Mouse (Mus musculus) cerebellum, adult 9-11 months (tissue): ENCODE data around the gene Stat5b.

Source experiments
- DNase-seq: peaks from one replicate; pipeline ENCODE4 v3.0.0; 2022

The Stat5b gene

DNA sequence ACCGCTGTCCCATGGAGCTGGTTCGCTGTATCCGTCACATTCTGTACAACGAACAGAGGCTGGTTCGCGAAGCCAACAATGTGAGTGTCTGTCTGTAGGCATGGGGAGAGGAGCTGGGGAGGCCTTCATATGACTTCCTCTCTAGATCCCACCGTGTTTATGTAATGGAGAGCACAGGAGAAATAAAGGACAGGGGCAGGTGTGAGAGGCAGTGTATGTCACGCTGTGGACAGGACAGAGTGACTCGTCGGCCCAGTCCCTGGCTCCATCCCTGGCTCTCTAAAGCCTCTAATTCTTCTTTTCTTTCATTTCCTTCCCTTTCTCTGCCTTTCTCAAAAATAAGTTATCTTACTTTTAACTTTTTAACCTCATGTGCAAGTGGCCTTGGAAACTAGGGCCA is 12.6 kb upstream of the Stat5b start:
- DNase-seq, result no peak

DNA sequence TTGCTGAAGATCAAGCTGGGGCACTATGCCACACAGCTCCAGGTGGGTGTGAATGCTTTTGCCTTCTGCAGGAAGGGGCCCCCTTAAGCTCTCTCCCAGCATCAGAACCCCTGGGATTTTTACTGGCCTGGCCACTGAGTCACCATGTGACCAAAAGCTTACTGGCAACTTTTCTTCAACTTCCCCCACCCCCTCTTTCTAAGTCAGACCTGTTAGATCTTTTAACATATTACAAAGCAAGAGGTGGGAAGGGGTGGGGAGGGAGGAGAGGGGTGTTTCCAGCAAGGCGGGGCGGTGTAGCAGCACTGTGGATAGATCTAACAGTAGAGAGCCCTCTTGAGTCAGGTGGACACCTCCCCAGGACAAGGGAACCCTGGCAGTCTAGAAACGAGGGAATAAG is 11.3 kb upstream of the Stat5b start:
- no peak for DNase-seq

DNA sequence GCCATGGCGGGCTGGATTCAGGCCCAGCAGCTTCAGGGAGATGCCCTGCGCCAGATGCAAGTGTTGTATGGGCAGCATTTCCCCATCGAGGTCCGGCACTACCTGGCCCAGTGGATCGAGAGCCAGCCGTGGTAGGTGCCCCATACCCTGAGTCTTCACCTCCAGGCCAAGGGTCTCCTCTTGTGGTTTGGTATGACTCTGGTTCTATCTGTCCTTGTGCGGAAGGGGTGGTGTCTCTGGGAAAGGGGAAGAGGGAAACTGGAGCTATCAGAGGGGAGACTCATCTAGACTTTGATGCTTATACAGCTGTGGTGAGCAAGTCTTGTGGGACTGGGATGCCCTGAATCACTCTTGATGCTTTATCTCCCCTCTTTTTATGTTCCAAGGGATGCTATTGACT is 10.8 kb upstream of the Stat5b start:
- no peak for DNase-seq

DNA sequence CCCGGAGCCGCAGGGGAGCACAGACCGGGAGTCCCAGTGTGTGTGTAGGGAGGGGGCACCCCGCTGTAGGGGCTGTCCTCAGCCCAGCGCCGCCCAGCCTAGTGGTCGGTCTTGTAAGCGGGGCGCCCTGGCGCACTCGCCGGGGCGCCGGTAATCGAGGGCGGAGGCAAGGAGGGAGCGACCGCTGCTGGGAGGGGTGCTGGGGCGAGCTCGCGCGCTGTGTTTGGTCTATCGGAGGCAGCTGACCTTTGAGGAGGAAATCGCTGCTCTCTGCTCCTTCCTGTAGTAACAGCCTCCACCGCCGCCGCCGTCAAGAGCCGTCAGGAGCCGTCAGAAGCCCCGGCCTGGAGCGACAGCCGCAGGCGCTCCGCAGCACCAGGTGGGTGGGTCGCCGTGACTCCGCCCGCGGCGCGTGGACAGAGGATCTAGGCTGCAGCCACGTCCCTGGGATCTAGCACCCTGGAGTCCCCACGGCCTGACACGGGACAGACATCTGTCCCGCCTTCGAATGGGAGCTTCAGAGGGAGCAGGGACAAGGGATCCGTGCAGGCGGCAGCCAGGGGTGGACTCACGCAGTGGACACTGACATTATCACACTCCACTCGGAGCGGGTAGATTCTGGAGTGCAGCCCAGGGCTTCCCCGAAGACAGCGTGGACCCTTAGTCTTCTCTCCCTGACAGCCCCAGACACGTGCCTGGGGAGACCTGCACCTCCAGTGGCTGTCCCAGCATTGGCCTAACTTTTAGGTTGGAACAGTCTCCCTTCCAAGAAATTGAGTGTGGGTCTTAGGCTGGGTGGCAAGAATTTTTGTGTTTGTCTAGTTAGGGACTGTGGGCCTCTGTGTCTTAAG is 9.9 kb upstream of the Stat5b start:
- peak; percentile 66 for DNase-seq

DNA sequence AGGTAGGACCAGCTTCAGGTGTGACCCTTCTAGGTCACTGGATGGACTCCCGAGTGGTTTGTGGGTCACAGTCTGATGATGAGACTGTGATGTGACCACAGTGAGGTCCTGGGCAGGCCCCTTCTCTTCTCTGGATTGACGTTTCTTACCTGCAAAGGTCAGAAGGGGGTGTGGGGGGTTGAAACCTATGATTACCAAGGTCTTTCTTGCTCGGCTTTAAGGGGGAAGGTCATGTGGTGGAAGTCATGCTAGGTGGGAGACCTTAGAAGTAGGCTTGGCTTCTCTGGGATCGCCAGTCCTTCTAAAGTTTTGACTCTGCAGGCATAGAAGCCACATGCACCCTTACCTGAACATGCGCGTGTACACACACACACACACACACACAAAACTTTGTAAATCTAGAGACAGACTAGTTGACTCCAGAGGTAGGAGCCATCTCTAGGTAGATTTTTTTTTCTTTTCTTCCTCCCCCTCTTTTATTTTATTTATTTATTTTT is 9.1 kb upstream of the Stat5b start:
- no peak for DNase-seq

DNA sequence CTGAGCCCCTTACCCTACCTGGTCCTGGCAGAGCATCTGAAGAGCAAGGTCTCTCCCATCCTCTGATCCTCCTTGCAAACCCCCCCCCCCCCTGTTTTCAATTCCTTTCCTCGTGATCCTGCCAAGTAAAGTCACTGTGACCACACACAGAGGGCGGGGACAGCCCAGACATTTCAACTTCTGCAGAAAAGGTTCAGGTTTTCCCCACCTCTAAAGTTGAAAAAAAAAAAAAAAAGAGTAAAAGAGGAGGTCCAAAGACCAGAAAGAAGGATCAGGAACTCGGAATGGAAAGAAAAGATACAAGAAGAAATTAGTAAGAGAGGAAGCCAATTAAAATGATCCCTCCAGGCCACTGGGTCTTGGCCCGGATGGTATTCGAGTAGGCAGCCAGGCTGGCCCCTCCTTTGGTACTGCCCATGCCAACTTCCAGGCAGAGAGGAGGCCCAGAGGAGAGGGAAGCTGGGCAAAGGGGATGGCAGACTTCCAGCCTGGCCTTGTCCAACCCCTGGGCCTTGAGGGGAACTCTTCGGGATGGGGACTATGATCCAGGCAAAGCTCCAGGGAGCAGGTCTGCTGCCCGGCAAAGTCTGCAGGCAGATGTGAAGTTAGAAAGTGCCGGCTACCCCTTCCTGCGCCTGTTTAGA is 8.5 kb upstream of the Stat5b start, which contains the start of gene Stat5a:
Stat5a (plus strand) TSS at position 417 of the 644 bp plus-strand sequence.
- DNase-seq, result peak; percentile 59

DNA sequence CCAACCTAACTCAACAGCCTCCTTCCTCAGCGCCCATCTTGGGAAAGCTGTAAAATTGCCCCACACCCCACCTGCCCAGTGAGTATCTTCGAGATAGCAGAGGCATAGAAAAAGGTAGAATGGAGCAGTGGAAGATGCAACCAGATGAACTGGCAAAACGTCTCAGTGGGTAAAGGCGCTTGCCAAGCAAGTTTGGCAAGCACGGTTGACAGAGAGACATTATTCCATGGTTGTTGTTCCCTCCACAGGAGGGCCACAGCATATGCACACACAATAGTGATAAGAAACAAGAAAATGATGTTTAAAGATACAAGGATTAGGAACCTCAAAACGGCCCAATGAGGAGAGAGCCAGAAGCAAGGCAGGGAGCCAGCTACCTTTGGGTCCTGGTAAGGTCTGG is 7.4 kb upstream of the Stat5b start:
- no peak for DNase-seq

DNA sequence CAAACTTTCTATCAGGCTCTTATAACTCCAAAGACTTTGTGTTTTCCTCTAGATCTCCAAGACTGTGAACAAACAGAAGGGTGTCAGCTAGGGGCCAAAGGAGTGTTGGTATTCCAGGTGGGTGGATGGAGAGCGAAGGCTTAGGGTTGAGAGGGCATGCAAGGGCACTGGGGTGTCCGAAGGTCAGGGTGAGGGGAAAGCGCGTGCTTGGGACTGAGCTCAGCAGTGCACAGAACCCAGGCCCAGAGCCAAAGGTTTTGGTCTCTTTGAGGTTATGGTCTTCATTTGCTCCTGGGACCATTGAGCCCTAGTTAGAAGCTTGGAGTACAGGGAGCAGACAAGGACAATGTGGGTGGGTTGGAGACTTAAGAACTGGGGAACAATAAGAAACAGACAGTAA is 4.7 kb upstream of the Stat5b start:
- no peak for DNase-seq

DNA sequence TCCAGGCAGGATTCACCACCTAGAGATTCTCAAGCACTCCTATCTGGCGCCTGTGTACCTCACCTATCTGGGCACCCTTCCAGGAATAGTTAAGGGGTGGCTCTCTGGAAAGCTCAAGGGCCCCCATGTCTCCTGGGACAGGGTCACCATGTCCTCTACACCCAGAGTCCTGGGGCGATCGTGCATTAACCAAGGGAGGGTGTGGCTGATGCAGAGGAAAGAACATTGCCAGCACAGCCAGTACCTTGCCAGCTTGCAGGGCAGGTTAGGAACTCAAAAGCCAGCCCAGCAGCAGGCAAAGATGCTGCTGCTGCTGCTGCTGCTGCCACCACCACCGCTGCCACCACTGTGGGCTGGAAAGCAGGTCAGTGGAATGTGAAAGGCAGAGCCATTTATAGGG is 3.7 kb upstream of the Stat5b start:
- no peak for DNase-seq

DNA sequence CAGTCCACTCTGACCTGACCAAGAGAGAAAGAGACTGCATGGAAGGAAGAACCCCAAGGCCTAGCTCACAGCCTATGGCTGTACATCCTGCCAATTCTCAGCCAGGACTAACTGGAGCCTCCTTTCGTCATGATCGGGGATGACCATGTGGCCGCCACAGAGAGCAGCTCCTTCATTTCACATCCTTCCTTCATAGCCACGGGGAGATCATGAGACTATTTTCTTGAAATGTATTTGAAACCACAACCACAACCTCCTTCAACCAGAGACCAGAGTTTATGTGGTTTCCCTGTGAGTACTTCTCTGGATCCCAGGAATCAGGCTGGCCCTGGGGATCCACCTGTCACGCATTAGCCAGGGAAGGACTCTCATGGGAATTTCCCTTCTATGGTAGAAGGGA is 2.5 kb upstream of the Stat5b start:
- no peak for DNase-seq

DNA sequence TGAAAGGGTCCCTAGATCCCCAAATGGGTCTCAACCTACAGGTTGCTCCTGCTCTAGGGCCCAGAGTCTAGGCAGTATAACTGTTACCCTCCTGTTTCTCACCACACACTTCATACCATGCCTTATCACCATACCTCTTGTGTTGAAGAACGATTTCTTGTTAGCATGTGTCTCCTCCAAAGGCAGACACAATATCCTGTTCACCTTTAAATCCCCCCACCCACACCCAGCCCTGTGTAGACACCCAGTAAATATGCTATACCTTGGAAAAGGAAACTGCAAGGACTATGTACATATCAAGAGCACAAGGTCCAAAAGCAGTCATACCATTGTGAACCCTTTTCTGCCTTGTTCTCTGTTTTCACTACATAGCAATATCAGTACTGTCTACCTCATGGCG is 1.6 kb upstream of the Stat5b start:
- no peak for DNase-seq

DNA sequence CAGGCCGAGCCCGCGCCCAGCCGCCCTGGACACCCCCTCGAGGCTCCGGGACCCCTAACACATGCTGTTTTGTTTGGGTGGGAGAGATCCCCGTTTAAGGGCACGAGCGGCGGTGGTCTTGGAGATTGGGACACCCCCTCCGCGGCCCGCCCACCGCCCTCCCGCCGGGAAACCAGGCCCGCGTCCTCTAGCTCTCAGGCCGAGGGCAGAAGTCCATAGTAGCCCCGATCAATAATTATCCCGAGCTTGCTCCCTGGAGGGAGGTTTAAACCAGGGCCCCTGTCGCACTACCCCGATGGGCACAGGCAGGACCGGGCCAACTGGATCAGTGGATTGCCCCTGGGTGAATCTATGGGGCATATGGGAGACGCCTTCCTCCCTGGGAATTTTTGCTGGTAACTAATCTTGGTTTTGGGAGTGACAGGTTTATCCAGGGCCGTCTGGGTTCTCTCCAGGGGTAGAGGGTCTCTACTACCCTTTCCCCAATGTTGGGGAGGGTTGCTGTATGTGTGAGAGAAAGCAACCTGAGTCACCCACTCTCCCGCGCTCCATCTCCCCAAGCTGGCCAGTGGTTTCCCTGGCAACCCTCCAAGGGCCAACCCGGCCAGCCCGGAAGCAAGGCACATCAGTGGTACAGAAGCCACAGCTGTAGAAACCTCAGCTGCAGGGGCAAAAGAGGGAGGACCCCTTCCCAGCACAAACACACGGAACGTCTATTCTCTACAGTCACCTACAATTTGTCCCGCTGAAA is 429 bp upstream of the Stat5b start:
- peak; percentile 70 for DNase-seq

DNA sequence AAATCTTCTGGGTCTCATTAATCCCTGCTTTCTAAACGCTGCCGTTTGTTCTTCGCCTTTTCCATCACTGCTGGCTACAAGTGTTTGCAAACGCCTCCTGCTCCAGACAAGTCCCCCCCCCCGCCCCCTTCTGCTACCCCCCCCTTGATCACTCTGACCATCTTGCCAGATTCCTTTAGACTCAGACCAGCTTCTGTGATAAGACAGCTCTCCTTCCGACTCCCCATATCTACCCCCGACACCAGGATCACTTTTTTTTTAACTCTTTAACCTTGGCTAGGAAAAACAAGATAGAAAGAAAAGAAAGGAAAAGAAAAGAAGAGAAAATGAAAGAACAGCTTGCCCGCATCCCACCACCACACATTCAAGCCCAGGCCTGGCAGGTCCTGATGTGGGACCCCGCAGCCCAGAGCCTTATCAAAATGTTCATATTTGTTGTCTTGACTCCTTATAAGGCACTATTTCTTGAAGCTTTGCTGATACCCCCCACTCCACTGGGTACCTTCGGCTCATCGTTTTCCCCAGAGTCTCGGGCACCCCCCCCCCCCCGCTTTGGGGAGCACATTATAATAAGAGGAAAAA is 977 bp downstream of the Stat5b start:
- no peak for DNase-seq

DNA sequence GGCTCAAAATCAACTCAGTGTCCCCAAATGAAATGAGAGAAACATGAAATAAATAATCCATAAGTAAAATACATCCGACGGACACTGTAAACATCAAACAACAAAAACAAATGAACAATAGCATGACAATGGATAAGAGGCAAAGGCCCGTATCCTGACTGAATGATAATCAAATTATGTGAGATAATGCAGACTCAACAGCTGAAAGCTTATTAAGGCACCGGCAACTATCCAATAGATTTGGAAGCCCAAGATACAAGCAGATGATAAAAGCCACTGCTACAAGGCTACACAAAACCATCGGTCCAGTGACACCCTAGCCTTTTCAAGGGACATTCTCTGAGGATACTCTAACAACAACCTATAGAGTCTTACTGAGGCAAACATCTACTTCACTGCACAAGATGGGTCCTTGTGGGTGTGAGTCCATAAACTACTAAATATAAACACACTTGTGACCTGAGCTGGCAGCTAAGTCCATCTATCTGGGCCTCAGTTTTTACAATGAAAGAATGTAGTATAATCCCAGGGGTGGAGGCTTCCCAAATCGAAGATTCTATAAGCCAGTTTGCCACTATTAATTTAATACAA is 1.6 kb downstream of the Stat5b start:
- DNase-seq, result no peak

DNA sequence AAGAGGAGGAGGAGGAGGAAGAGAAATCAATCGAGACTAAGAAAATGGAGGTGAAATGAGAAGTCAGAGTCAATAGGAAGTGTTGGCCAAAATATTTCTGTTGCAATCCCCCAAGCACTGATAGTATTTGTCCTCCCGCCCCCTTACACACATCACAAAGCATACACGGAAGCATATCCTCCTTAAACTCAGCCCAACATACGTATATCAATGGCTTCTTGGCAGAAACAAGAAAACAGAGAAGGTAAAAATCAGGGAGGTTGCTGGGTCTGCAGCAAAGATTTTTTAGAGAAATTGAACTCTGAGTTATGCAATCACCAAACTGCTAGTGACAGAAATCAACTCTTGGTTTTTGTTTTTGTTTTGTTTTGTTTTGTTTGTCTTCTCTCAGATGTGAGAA is 2.4 kb downstream of the Stat5b start:
- no peak for DNase-seq

DNA sequence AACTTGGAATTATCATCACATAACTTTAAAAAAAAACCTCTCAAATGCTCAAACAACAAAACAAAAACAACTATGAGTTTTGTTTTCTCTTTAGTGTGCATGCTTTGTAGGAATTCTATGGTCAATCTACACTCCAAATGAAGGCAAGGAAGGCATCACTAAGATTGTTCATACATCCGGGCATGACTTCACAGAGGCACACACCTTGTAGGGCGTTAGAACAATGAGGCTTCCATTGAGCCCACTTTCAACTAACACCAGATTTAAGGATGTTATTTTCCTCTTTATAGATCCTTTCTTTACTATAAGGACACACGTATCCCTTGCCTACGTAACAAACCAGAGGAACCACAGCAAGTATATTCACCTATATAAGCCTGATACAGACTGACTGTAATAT is 3.0 kb downstream of the Stat5b start:
- no peak for DNase-seq

DNA sequence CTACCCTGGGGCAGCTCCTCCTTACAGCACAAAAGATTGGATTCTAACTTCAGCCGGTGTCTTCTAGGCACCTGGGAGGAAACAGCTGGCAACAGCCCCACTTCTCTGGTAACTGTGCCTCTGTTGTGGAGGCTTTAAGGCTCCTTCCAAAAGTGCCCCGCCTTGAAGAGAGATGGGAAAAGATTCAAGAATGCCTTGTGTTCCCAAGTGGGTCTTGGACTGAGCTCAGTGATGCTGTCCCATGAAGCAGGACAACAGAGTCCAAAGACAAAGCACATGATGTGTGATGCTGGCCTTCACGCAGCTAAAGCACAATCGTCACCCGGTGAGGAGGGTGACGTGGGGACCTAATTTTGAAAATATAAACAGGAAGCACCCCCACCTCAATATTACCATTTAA is 4.7 kb downstream of the Stat5b start:
- no peak for DNase-seq

DNA sequence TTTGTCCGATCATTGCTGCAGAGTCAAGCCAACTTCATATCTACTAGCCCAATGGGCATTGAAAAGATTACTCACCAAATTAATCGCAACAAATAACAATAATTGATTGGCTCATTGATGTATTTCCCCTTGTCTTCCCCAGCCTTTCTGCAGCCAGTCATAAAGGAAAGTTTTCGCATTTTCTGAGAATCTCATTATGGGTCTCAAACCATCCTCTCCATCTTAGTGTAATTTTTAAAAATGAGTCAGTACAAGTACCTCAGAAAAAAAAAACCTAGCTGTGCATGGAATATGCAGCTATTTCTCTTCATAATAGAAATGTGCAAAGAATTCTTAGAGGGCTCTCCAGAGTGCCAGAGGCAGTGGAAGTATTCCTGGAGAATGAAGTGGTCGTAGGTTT is 6.4 kb downstream of the Stat5b start:
- no peak for DNase-seq

DNA sequence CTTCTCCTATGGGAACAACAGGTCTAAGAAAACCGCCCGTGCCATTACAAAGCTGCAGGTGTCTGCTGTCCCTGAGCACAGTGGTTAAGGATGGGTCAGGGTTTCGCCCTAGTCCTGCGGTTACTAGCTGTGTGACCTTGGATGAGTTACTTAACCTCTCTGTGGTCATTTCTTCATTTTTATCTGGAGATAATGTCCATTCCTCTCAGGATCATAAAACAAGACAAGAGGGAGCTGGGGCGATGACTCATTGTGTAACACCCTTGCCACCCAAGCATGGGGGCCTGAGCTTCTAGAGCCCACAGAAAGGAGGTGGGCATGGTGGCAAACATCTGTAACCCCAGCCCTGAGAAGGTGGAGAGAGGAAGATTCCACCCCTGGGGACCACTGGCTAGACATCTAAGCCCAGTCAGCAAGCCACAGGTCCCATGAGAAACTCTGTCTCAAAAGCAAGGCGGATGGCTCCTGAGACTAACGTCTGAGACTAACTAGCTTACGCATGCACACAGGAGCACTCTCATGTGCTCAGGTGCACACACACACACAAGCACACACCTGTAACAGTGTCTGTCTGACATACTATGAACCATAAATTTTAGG is 7.4 kb downstream of the Stat5b start:
- DNase-seq, result no peak

DNA sequence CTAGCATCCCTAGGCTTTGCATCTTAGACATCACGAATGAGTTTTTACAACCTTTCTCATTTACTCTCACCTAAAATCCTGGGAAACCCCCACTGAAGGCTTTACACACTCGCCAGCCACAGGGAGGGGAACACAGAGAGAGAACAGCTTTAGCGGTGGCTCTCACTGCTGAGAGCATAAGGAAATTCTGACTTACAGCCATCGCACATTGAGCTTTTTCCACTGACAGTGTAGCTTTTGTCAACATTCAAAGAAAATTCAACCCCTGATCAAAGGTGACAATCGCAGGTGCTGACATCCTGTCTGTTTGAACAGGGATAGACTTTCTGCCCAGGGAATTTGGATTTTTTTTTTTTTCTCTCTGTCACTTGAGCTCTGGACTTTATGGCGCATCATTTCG is 8.5 kb downstream of the Stat5b start:
- DNase-seq, result no peak

DNA sequence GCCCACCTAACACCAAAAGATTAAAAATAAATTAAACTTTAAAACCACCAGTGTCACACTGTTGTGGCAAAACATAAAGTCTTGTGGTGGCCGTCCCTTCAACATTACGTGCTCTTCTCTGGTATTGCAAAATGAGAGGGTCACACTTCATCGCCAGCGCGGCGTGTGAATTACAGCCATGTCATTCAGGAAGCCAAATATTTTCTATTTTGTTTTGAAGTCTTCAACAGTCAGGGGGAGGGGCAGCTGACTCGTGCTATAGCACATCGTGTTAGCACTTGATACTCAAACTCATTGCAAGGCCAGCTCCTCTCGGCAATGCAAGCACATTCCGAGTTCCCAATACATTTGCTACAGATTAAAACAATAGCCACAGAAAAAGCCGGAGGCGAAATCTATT is 9.7 kb downstream of the Stat5b start:
- DNase-seq, result no peak

DNA sequence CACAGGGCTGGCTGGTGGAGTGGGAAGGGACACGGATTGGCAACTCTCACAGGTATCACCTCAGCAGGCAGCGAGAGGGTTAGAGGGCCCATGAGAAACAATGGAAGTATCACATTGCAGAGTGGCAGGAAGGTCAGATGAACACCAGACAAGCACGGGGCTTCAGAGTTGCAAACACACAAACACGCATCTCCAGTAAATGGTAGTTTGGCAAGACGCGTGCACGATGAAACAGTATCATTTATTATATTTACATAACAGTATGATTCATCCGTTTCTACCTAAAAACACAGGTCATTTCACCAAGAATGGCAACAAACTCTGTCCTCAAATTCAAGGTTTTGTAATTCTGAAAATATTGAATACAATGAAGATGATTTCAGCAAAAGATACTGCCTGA is 11.0 kb downstream of the Stat5b start:
- DNase-seq, result no peak

DNA sequence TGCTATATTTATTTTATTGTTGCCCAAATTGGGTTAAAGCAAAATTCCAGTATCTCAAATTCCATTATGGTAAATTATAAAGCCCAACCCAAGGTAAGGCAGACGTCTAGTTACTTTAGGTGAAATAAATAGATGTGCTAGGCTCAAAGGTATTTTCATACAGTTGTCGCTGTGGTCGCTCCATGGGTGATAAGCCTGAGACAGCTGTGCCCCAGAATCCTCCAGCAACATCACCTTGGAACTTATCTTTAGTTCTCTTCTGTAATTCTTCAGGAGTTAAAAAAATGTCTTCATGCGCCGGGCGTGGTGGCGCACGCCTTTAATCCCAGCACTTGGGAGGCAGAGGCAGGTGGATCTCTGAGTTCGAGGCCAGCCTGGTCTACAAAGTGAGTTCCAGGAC is 11.6 kb downstream of the Stat5b start:
- DNase-seq, result no peak
